Mouse (Mus musculus) layer of hippocampus, adult 9-10 months (tissue): Measurements from ENCODE around the gene Lmod1.

Experiments used
- DNase-seq: peaks from one replicate; pipeline ENCODE4 v3.0.0; 2022; ENCODE audit warnings: low spot score

The Lmod1 gene

GRCm38 (mm10) chr1:135324571-135324970, at the start of gene Lmod1:
Gene Lmod1, plus strand, starts transcription at chr1:135324807.
- DNase-seq, result no peak

- DNase-seq, result peak; percentile 40
These were observed 44.0 kb upstream of the Lmod1 start for GRCm38 (mm10) chr1:135280646-135281045.

GRCm38 (mm10) chr1:135281841-135282240, 42.8 kb upstream of the Lmod1 start:
- DNase-seq, result no peak

- no peak for DNase-seq
These were observed 41.9 kb upstream of the Lmod1 start for GRCm38 (mm10) chr1:135282536-135283286.

GRCm38 (mm10) chr1:135283287-135283825, 41.3 kb upstream of the Lmod1 start:
- peak; percentile 20 for DNase-seq

- peak; percentile 18 for DNase-seq
These were observed 40.7 kb upstream of the Lmod1 start, which contains the start of gene Rnpep for GRCm38 (mm10) chr1:135283826-135284291. Gene Rnpep, minus strand, starts transcription at chr1:135284084.

- no peak for DNase-seq
These were observed 38.3 kb upstream of the Lmod1 start for GRCm38 (mm10) chr1:135286311-135286710.

GRCm38 (mm10) chr1:135290908-135291307, 33.7 kb upstream of the Lmod1 start:
- no peak for DNase-seq

GRCm38 (mm10) chr1:135311356-135311755, 13.3 kb upstream of the Lmod1 start:
- no peak for DNase-seq

GRCm38 (mm10) chr1:135312201-135312600, 12.4 kb upstream of the Lmod1 start:
- no peak for DNase-seq

GRCm38 (mm10) chr1:135313284-135314031, 11.1 kb upstream of the Lmod1 start, which contains the start of gene Timm17a:
Gene Timm17a, minus strand, starts transcription at chr1:135313778.
- DNase-seq, result peak; percentile 90

- no peak for DNase-seq
These were observed 1.2 kb upstream of the Lmod1 start for GRCm38 (mm10) chr1:135323367-135323901.

GRCm38 (mm10) chr1:135325934-135326333, 1.3 kb downstream of the Lmod1 start:
- DNase-seq, result no peak

GRCm38 (mm10) chr1:135328368-135328767, 3.8 kb downstream of the Lmod1 start:
- DNase-seq, result no peak

GRCm38 (mm10) chr1:135330578-135330977, 6.0 kb downstream of the Lmod1 start:
- DNase-seq, result no peak

- no peak for DNase-seq
These were observed 17.3 kb downstream of the Lmod1 start for GRCm38 (mm10) chr1:135341947-135342346.

GRCm38 (mm10) chr1:135344026-135344425, 19.4 kb downstream of the Lmod1 start:
- no peak for DNase-seq

GRCm38 (mm10) chr1:135346891-135347290, 22.3 kb downstream of the Lmod1 start:
- DNase-seq, result no peak

GRCm38 (mm10) chr1:135347498-135348169, 23.0 kb downstream of the Lmod1 start:
- DNase-seq, result no peak

GRCm38 (mm10) chr1:135351953-135352352, 27.3 kb downstream of the Lmod1 start:
- DNase-seq, result no peak

GRCm38 (mm10) chr1:135359071-135359470, 34.5 kb downstream of the Lmod1 start:
- DNase-seq, result no peak

- no peak for DNase-seq
These were observed 36.9 kb downstream of the Lmod1 start for GRCm38 (mm10) chr1:135361491-135361890.
